Mouse (Mus musculus) hematopoietic stem cell, adult 5-6 weeks (primary cell): ENCODE measurements around the gene Gm21497. TPM values are rescaled to one million over a fixed set of nuclear protein-coding genes. Genes with fewer than 3 reads are reported as not detected.
"Not testable (repeated sequence)": the region's sequence is repeated elsewhere in the genome, so short reads cannot be mapped to it uniquely, and the experiment has no call there.

Source experiments
- ATAC-seq, 2 experiments: fragments of 125-278 bp in 1 of 2; replicated peaks in 1 of 2; 2 replicates each; pipeline ENCODE4 v1.8.0; 2016 to 2017; ENCODE audit warnings: inconsistent platforms in 2 of 2, mild to moderate bottlenecking in 2 of 2, moderate number of reproducible peaks in 2 of 2, low read depth in 1 of 2, moderate TSS enrichment in 1 of 2; ENCODE audit not compliant: low FRiP score in 2 of 2, poor library complexity in 2 of 2, severe bottlenecking in 2 of 2, insufficient read depth in 1 of 2, low TSS enrichment in 1 of 2
- total RNA-seq: library from RNA; stranded (forward); fragments of 172-1452, 232-1000 nt; gene quantifications from 2 replicates; pipeline ENCODE4 v1.2.3, GENCODE M21; 2017

The Gm21497 gene
- total RNA-seq: not detected in 2 replicates

- not testable (repeated sequence) for ATAC-seq
These were observed at the start of gene Gm21497 for GRCm38 (mm10) chrY:61646446-61646845. Gm21497 (plus strand) TSS chrY:61646746.
